Mouse (Mus musculus): Measurements from ENCODE around the gene Hsd17b1. TPM values are rescaled to one million over a fixed set of nuclear protein-coding genes. Genes with fewer than 3 reads are reported as not detected.
"Not testable (repeated sequence)": the region's sequence is repeated elsewhere in the genome, so short reads cannot be mapped to it uniquely, and the experiment has no call there.

Gene Hsd17b1
- polyA plus RNA-seq, 1 experiment from 2014 or later, result 0.29 TPM

DNA sequence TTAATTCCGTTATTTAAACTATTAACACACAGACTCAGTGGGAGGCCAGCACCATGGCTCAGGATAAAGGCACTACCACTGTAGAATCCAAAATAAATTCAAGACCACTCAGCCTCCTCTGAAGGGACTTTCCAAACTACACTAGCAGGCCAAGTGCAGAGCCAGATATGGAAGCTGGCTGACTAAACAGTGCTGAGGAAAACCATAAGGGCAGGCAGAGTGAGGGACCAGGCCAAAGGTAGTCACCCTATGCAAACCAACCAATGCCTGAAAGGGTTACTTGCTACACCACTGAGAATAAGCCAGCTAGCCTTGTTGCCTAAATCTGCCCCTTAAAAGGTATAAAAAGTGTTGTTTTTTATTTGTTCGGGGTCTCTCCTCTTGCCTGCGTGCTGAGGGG, 34.0 kb downstream of the Hsd17b1 start:
- Histone ChIP-seq H3K27ac (replicated peaks) (no peak overlapping the region), H3K4me2 (no peak overlapping the region), H3K9ac (no peak overlapping the region), H3K36me3 (replicated peaks) (peaks cover 39% of the 10 kb centered on the region), H3K9me3 (replicated peaks) (no peaks in the 10 kb centered on the region), H3K4me3 (replicated peaks) (no peak overlapping the region), H3K27me3 (no peaks in the 10 kb centered on the region), H3K4me1 (replicated peaks) (peaks cover 32% of the 10 kb centered on the region)
- WGBS (ENCODE audit: insufficient replicate concordance), result 83% methylated on average over 3 of the region's 3 CpGs
- ATAC-seq (ENCODE audit: insufficient read depth), result no peak

DNA sequence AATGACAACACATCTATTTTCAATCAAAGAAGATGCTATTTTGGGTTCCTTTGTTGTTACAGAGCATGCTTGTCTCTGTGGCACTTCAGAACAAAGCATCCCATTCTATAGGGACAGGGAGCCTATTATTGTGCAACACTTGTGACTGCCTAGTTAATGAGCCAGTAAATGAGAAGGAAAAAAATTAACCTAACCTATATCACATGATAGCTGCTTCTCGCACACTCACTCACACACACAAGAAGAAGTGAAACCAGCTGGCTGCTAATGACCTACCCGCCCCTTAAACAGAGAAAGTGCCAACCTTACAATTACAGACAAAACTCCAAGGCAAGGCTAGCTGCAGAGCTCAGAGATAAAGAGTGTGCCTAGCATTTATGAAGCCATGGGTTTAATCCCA, 37.4 kb downstream of the Hsd17b1 start:
- no peak for ATAC-seq (ENCODE audit: insufficient read depth)
- H3K4me3 ChIP-seq (replicated peaks), result no peak overlapping the region
- peaks cover 49% of the 10 kb centered on the region for H3K4me1 ChIP-seq (replicated peaks)
- no peaks in the 10 kb centered on the region for H3K27me3 ChIP-seq
- no peak overlapping the region for H3K4me2 ChIP-seq
- H3K9me3 ChIP-seq (replicated peaks), result no peaks in the 10 kb centered on the region
- H3K9ac ChIP-seq, result no peak overlapping the region
- 73% methylated on average over 2 of the region's 2 CpGs for WGBS (ENCODE audit: insufficient replicate concordance)
- 0 out of 2 replicates have a peak overlapping the region, but pooled peaks have one; percentile 1 for H3K27ac ChIP-seq (replicated peaks)
- peaks cover 32% of the 10 kb centered on the region for H3K36me3 ChIP-seq (replicated peaks)

DNA sequence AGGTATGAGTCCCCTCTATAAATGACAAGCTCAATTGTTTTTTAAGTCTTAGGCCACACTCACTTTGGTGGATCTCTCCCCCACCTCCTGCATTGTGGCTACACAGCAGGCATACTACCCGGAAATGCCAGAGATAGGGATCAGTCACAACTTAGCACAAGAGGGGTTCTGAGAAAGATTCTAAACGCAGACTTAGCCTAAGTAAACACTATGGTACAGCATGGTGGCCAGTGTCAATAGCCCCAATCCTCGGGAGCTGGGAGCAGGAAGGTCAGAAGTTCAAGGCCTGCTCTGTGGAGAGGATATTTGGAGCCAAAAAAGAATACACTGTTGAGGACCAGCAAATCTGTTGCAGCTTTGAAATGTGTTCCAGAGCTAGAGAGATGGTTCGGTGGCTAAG, 39.9 kb downstream of the Hsd17b1 start:
- Histone ChIP-seq H3K4me1 (replicated peaks) (peaks cover 49% of the 10 kb centered on the region), H3K27ac (replicated peaks) (peak overlapping the region; percentile 97), H3K9ac (peak overlapping the region; percentile 96), H3K9me3 (replicated peaks) (no peaks in the 10 kb centered on the region), H3K4me2 (peak overlapping the region; percentile 80), H3K36me3 (replicated peaks) (peaks cover 33% of the 10 kb centered on the region), H3K27me3 (no peaks in the 10 kb centered on the region), H3K4me3 (replicated peaks) (peak overlapping the region; percentile 93)
- WGBS (ENCODE audit: insufficient replicate concordance), result 15% methylated on average over 4 of the region's 4 CpGs
- no peak for ATAC-seq (ENCODE audit: insufficient read depth)

DNA sequence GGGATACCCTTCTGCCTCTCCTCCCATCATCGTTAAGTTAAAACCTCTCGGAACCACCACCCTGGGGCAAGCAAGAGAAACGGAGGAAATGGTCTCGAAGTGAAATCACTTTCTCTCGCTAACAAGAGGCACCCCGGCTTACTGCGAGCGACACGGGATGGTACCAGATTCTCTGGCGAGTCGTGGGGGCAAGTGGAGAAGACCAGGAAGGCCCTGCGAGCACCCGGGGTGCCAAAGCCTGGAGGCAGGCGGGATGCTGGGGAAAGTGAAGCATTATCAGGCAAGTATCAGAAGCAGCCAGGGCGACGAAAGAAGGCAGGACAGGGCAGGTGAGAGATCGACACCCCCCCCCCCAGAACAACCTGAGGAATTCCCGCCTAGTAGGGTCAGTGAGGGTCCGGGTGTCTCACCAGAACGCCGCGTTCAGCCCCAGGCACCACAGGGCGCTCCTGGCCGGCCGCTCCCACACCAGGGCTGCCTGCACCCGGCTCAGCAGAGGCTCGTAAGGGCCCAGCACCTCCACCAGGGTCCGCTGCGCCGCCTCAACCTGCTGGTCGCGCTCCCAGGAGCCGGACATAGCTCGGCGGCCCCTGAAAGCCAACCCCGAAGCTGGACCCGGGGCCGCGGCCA, 41.0 kb downstream of the Hsd17b1 start:
- peak overlapping the region; percentile 97 for H3K27ac ChIP-seq (replicated peaks)
- H3K4me1 ChIP-seq (replicated peaks), result peaks cover 49% of the 10 kb centered on the region
- H3K36me3 ChIP-seq (replicated peaks), result peaks cover 39% of the 10 kb centered on the region
- peak overlapping the region; percentile 80 for H3K4me2 ChIP-seq
- H3K9ac ChIP-seq, result peak overlapping the region; percentile 96
- no peaks in the 10 kb centered on the region for H3K27me3 ChIP-seq
- peak; percentile 77 for ATAC-seq (ENCODE audit: insufficient read depth)
- under 1% methylated on average over 39 of the region's 39 CpGs for WGBS (ENCODE audit: insufficient replicate concordance)
- H3K4me3 ChIP-seq (replicated peaks), result peak overlapping the region; percentile 93
- H3K9me3 ChIP-seq (replicated peaks), result no peaks in the 10 kb centered on the region

DNA sequence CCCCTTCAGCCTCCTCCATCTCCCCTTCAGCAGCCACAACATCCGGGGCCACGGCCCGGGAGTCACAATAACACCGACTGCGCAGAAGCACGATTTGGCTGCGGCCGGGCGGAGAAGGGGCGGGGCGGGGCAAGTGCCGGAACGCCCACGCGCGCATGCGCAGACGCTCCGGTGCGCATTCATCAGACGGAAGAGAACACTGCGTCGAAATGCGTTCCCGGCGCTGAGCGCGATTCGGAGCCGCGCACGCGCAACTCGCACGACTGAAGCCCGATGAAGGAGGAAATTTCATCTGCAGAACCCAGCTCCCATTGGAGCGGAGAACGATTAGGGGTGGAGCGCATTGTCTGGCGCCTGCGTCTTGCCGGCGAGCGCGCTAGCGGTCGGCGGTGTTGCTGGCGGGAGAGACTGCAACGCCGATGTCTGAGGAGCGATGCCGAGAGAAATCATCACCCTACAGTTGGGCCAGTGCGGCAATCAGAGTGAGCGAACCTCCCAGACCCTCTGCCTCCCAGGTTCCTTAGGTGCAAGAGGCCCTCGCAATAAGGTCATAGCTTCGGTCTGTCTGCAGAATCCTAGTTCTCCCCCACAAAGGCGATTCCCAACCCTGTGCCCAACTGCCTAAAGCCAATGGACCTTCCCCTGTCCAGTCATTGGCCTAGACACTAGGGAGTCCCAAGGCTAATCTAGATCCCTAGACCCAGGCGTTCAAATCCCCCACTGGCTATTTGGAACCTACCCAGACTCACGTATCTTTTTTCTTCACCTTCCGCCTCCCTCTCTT, 41.7 kb downstream of the Hsd17b1 start, which contains the start of the genes Retreg3 and Tubg1:
Gene Retreg3 (minus strand): TSS at position 133 of the 784 bp plus-strand sequence.
Gene Tubg1 (plus strand): TSS at position 178 of the 784 bp plus-strand sequence.
- peak within 1 kb of the TSS; percentile 96 for H3K9ac ChIP-seq
- under 1% methylated on average over 61 of the region's 61 CpGs for WGBS (ENCODE audit: insufficient replicate concordance)
- H3K36me3 ChIP-seq (replicated peaks), result peaks cover 45% of the 10 kb centered on the region
- peaks cover 49% of the 10 kb centered on the region for H3K4me1 ChIP-seq (replicated peaks)
- no peaks in the 10 kb centered on the region for H3K9me3 ChIP-seq (replicated peaks)
- peak within 1 kb of the TSS; percentile 93 for H3K4me3 ChIP-seq (replicated peaks)
- H3K4me2 ChIP-seq, result peak within 1 kb of the TSS; percentile 99
- peak within 1 kb of the TSS; percentile 97 for H3K27ac ChIP-seq (replicated peaks)
- peak; percentile 93 for ATAC-seq (ENCODE audit: insufficient read depth)
- no peaks in the 10 kb centered on the region for H3K27me3 ChIP-seq

DNA sequence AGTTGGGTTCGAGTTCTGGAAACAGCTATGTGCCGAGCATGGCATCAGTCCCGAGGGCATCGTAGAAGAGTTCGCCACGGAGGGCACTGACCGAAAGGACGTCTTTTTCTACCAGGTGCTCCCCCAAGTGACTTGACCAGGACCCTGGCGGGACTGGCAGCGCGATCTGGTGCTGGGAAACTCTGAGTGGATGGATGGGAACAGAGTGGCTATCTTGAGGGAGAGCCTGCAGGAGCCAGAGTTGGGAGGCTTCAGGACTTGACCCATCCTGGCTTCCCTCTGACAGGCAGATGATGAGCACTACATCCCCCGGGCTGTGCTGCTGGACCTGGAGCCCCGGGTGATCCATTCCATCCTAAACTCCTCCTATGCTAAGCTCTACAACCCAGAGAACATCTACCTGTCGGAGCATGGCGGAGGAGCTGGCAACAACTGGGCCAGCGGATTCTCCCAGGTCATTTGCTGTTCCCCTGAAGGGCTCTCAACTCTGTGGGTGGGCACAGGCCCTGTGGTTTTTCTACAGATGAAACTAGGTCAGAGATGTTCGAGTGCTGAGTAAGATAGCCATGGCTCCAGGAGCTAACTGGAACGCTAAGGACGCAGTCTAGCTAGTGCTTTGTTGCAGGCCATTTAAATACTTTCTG, 42.5 kb downstream of the Hsd17b1 start:
- Histone ChIP-seq H3K4me1 (replicated peaks) (peaks cover 42% of the 10 kb centered on the region), H3K9me3 (replicated peaks) (no peaks in the 10 kb centered on the region), H3K4me2 (peak overlapping the region; percentile 99), H3K27me3 (no peaks in the 10 kb centered on the region), H3K4me3 (replicated peaks) (peak overlapping the region; percentile 93), H3K27ac (replicated peaks) (peak overlapping the region; percentile 97), H3K9ac (peak overlapping the region; percentile 85), H3K36me3 (replicated peaks) (peaks cover 49% of the 10 kb centered on the region)
- 21% methylated on average over 19 of the region's 19 CpGs for WGBS (ENCODE audit: insufficient replicate concordance)
- ATAC-seq (ENCODE audit: insufficient read depth), result no peak

DNA sequence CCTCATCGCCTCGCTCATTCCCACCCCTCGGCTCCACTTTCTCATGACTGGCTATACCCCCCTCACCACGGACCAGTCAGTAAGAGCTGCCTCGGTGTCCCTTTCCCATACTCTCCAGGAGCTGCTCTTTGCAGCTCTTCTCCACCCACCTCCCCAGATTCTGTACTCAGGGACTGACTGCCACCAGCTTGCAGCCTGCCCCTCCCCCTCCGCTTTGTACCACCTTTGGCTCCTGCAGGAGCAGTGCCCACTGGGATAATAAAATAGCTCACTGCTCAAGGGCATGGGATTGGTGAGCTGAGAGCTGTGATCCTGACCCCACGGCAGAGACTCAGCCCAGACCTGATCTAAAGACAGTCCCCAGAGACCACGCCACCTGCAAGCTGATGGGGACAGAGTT, 46.3 kb downstream of the Hsd17b1 start:
- Histone ChIP-seq H3K4me1 (replicated peaks) (peaks cover 16% of the 10 kb centered on the region), H3K36me3 (replicated peaks) (peaks cover 45% of the 10 kb centered on the region)
- H3K9ac ChIP-seq; H3K27me3 ChIP-seq; ATAC-seq (ENCODE audit: insufficient read depth); H3K27ac ChIP-seq (replicated peaks); H3K4me2 ChIP-seq; H3K9me3 ChIP-seq (replicated peaks); H3K4me3 ChIP-seq (replicated peaks): not testable (repeated sequence)
- WGBS (ENCODE audit: insufficient replicate concordance), result 85% methylated on average over 8 of the region's 8 CpGs

DNA sequence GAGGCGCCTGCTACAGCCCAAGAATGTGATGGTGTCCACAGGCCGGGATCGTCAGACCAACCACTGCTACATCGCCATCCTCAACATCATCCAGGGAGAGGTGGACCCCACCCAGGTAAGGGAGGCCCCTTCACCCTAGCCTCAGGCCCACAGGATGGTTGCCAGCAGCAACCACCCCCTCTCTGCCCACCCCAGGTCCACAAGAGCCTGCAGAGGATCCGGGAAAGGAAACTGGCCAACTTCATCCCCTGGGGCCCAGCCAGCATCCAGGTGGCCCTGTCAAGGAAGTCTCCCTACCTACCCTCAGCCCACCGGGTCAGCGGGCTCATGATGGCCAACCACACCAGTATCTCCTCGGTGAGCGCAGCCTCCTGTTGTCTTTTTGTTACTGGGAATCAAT, 46.8 kb downstream of the Hsd17b1 start:
- H3K9ac ChIP-seq; H3K27me3 ChIP-seq; H3K4me3 ChIP-seq (replicated peaks); H3K4me2 ChIP-seq; ATAC-seq (ENCODE audit: insufficient read depth); H3K27ac ChIP-seq (replicated peaks); H3K9me3 ChIP-seq (replicated peaks): not testable (repeated sequence)
- H3K4me1 ChIP-seq (replicated peaks), result peaks cover 15% of the 10 kb centered on the region
- 92% methylated on average over 9 of the region's 9 CpGs for WGBS (ENCODE audit: insufficient replicate concordance)
- peaks cover 45% of the 10 kb centered on the region for H3K36me3 ChIP-seq (replicated peaks)

DNA sequence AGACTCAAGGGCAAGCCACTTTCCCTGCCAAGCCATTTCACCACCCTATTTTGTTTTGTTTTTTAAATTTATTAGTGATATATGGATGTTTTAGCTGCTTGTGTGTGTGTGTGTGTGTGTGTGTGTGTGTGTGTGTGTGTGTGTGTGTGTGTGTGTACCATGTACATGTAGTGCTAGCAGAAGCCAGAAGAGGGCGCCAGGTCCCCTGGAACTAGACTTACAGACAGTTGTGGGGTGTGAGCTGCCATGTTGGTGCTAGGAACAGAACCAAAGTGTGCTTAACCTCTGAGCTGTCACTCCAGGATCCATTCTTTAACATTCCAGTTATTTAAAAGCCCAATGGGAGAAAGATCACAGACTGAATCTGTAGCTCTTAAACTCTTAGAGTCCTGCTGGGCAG, 48.9 kb downstream of the Hsd17b1 start:
- Histone ChIP-seq H3K27ac (replicated peaks) (no peak overlapping the region), H3K9ac (no peak overlapping the region), H3K9me3 (replicated peaks) (no peaks in the 10 kb centered on the region), H3K4me1 (replicated peaks) (peaks cover 10% of the 10 kb centered on the region), H3K4me2 (no peak overlapping the region), H3K36me3 (replicated peaks) (peaks cover 45% of the 10 kb centered on the region), H3K4me3 (replicated peaks) (no peak overlapping the region), H3K27me3 (no peaks in the 10 kb centered on the region)
- 75% methylated on average over 1 of the region's 1 CpGs for WGBS (ENCODE audit: insufficient replicate concordance)
- no peak for ATAC-seq (ENCODE audit: insufficient read depth)

DNA sequence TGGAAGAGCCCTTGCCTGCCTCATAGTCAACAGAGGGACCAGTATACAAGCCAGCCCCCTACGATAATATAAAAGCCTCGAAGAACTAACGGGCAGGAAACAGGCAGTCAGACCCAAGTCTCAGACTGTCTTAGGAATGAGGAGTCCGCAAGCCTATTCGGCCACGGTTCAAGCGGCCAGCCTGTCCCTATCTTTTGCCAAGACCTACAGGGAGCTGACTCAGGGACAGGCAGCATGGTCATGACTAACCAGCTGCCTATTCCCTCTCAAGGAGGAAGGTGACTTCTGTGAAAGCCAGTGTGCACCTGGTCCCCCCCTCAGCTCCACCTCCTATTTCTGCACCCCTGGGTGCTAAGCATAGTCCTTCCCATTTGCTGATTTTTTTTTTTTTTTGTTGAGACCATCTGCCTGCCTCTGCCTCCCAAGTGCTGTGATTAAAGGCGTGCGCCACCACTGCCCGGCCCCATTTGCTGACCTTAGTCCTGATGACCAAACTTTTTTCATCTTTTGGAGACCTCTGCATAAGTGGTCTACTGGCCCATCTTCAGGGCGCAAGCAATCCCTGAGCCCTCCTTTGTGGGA, 50.9 kb downstream of the Hsd17b1 start:
- Histone ChIP-seq H3K9me3 (replicated peaks) (no peaks in the 10 kb centered on the region), H3K4me1 (replicated peaks) (peaks cover 10% of the 10 kb centered on the region), H3K27ac (replicated peaks) (no peak overlapping the region), H3K9ac (no peak overlapping the region), H3K27me3 (no peaks in the 10 kb centered on the region; the same call in 1 of the 2 replicates), H3K4me3 (replicated peaks) (no peak overlapping the region), H3K4me2 (no peak overlapping the region), H3K36me3 (replicated peaks) (peaks cover 26% of the 10 kb centered on the region)
- ATAC-seq (ENCODE audit: insufficient read depth), result no peak
- 76% methylated on average over 11 of the region's 11 CpGs for WGBS (ENCODE audit: insufficient replicate concordance)
